ENCODE assay signal across 8 mouse cellular contexts in the genomic region with DNA sequence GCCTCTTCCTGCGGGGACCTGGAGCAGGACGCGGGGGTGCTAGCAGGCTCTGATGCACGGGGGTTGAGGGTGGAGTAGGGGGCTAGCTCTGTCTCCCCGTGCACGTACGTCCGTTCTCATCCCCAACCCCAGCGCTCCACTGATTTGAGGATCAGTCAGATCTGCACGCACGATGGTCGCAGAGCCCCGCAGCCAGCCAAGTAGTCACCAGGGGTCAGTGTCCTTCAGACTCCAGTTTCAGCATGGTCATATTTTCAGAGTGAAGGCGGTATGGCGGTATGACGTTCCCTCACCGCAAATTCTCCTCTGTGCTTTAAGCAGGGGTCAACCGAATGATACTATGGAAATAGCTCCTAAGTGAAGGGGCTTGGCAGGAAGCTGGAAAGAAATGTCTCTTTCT. TPM values are rescaled to one million over a fixed set of nuclear protein-coding genes. Genes with fewer than 3 reads are reported as not detected.
DNase-seq lines count a peak whose midpoint lies in the region; ATAC-seq lines count a peak whose summit lies in the region.

No protein-coding gene starts in this region.

- H3K4me3 ChIP-seq in neural tube, embryonic 11.5 days (ENCODE audit: low read depth, low read length): peak overlapping the region; percentile 43
- peak overlapping the region; percentile 43 for H3K4me3 ChIP-seq in limb, embryonic 13.5 days

- peak overlapping the region; percentile 95 for H3K4me2 ChIP-seq in neural tube, embryonic 11.5 days (ENCODE audit: low read depth)
- H3K4me2 ChIP-seq in limb, embryonic 13.5 days (replicated peaks): peak overlapping the region; percentile 80

- H3K9me3 ChIP-seq in neural tube, embryonic 11.5 days (ENCODE audit: control insufficient read depth, low read length): no peaks in the 10 kb centered on the region
- H3K9me3 ChIP-seq in limb, embryonic 13.5 days: no peaks in the 10 kb centered on the region

- H3K4me1 ChIP-seq in neural tube, embryonic 11.5 days (ENCODE audit: control insufficient read depth, insufficient read depth, low read length): 0 out of 2 replicates have a peak, but pooled peaks cover 5% of the 10 kb centered on the region
- peaks cover 18% of the 10 kb centered on the region for H3K4me1 ChIP-seq in limb, embryonic 13.5 days

- WGBS in neural tube, embryonic 11.5 days: 4% methylated on average over 18 of the region's 18 CpGs
- WGBS in limb, embryonic 13.5 days: 6% methylated on average over 18 of the region's 18 CpGs

- no peak overlapping the region for H3K27ac ChIP-seq in neural tube, embryonic 11.5 days (ENCODE audit: low read depth, low read length)
- no peak overlapping the region for H3K27ac ChIP-seq in limb, embryonic 13.5 days

- peak; percentile 35 for DNase-seq in cerebellum, adult 11 months
- no peak for DNase-seq in cerebellum, postnatal 4 days (ENCODE audit: low spot score in 2 of 2)
- DNase-seq in neural tube, embryonic 11.5 days (ENCODE audit: low spot score): peak; percentile 24
- DNase-seq in neural tube, embryonic 10.5 days (ENCODE audit: extremely low spot score, low spot score): no peak
- DNase-seq in thymus, postnatal 14 days: no peak
- no peak for DNase-seq in heart, adult 18-20 months

- ATAC-seq in neural tube, embryonic 11.5 days (ENCODE audit: insufficient read depth, low FRiP score, low TSS enrichment): no peak
- ATAC-seq in limb, embryonic 13.5 days (ENCODE audit: low FRiP score, low read depth): no peak
- no peak; the same call in 1 of the 2 replicates for ATAC-seq in granulocyte monocyte progenitor cell, adult 5-6 weeks (replicated peaks; ENCODE audit: poor library complexity, severe bottlenecking)

- peaks cover 17% of the 10 kb centered on the region for H3K27me3 ChIP-seq in neural tube, embryonic 11.5 days (ENCODE audit: control insufficient read depth, insufficient read depth, low read length)
- H3K27me3 ChIP-seq in limb, embryonic 13.5 days: peaks cover 63% of the 10 kb centered on the region

- no peaks in the 10 kb centered on the region for H3K36me3 ChIP-seq in neural tube, embryonic 11.5 days (ENCODE audit: control insufficient read depth, insufficient read depth, low read length)
- no peaks in the 10 kb centered on the region for H3K36me3 ChIP-seq in limb, embryonic 13.5 days

- H3K9ac ChIP-seq in neural tube, embryonic 11.5 days (ENCODE audit: low read length): no peak overlapping the region
- no peak overlapping the region for H3K9ac ChIP-seq in limb, embryonic 13.5 days

RNA-seq across cellular contexts. Expression of a gene that starts 0.7 kb away (rescaled TPM):
- 0.45 and 2.2 TPM in 2 replicates for polyA plus RNA-seq in neural tube, embryonic 11.5 days (2014; fragmentation: Nextera tagmentation; extraction: Ambion mirVana)
- 0.61 and 0.84 TPM in 2 replicates for polyA plus RNA-seq in limb, embryonic 13.5 days (2015; fragmentation: Nextera tagmentation; extraction: Ambion mirVana)
- total RNA-seq in granulocyte monocyte progenitor cell, adult 5-6 weeks (2014; fragmentation: Nextera tagmentation): not detected in 2 replicates
- total RNA-seq in granulocyte monocyte progenitor cell, adult 5-6 weeks (2017): not detected in 2 replicates
- total RNA-seq in heart, adult 18-20 months (2021): under 1 TPM; 0.21 to 0.25 TPM

RNA-seq across cellular contexts. Expression of a gene that starts 17.2 kb away (rescaled TPM):
- not detected in 2 replicates for polyA plus RNA-seq in neural tube, embryonic 11.5 days (2014; fragmentation: Nextera tagmentation; extraction: Ambion mirVana)
- polyA plus RNA-seq in limb, embryonic 13.5 days (2015; fragmentation: Nextera tagmentation; extraction: Ambion mirVana): 0.14 and 0.29 TPM in 2 replicates
- not detected in 2 replicates for total RNA-seq in granulocyte monocyte progenitor cell, adult 5-6 weeks (2014; fragmentation: Nextera tagmentation)
- not detected in 2 replicates for total RNA-seq in granulocyte monocyte progenitor cell, adult 5-6 weeks (2017)
- total RNA-seq in heart, adult 18-20 months (2021): not detected

RNA-seq across cellular contexts. Expression of a gene that starts 41.3 kb away (rescaled TPM):
- polyA plus RNA-seq in neural tube, embryonic 11.5 days (2014; fragmentation: Nextera tagmentation; extraction: Ambion mirVana): not detected in 2 replicates
- not detected in 2 replicates for polyA plus RNA-seq in limb, embryonic 13.5 days (2015; fragmentation: Nextera tagmentation; extraction: Ambion mirVana)
- not detected in 2 replicates for total RNA-seq in granulocyte monocyte progenitor cell, adult 5-6 weeks (2014; fragmentation: Nextera tagmentation)
- total RNA-seq in granulocyte monocyte progenitor cell, adult 5-6 weeks (2017): not detected in 2 replicates
- total RNA-seq in heart, adult 18-20 months (2021): not detected

RNA-seq across cellular contexts. Expression of a gene that starts 48.6 kb away (rescaled TPM):
- polyA plus RNA-seq in neural tube, embryonic 11.5 days (2014; fragmentation: Nextera tagmentation; extraction: Ambion mirVana): not detected in 2 replicates
- polyA plus RNA-seq in limb, embryonic 13.5 days (2015; fragmentation: Nextera tagmentation; extraction: Ambion mirVana): not detected in 2 replicates
- not detected in 2 replicates for total RNA-seq in granulocyte monocyte progenitor cell, adult 5-6 weeks (2014; fragmentation: Nextera tagmentation)
- not detected in 2 replicates for total RNA-seq in granulocyte monocyte progenitor cell, adult 5-6 weeks (2017)
- total RNA-seq in heart, adult 18-20 months (2021): not detected

Comparison
In these comparisons a context has a peak if more than half of its experiments do, and no peak if none do; other contexts are left out.
1. DNase-seq: peak in cerebellum, adult 11 months (single experiment) and neural tube, embryonic 11.5 days (single experiment); none in cerebellum, postnatal 4 days (0 of 2), neural tube, embryonic 10.5 days (single experiment), thymus, postnatal 14 days (single experiment) and heart, adult 18-20 months (0 of 2).